ENCODE assay signal across 12 mouse cellular contexts in genomic region chr14:101503168-101503961, GRCm38 (mm10).
"Had no signal": no experiment of that assay in that cellular context is flagged by ENCODE, and none has a peak within 500 bp of the region (broad histone marks: within the 10 kb centered on the region; RNA-seq: fewer than 3 reads in every experiment).

No protein-coding gene starts in this region.

- H3K36me3 ChIP-seq: limb, embryonic 13.5 days; midbrain, embryonic 12.5 days had no signal

- H3K27ac ChIP-seq: limb, embryonic 13.5 days; liver, embryonic 14.5 days; midbrain, embryonic 12.5 days had no signal

- DNase-seq: kidney, adult 2 months; left cerebral cortex, postnatal 4 days; lung, adult 18-20 months; right cerebral cortex, adult 18-20 months; right cerebral cortex, postnatal 25 days; thymus, adult 18-20 months; thymus, postnatal 14 days had no signal

- H3K4me3 ChIP-seq: limb, embryonic 13.5 days; megakaryocyte, embryonic 14.5 days; midbrain, embryonic 12.5 days had no signal

- ATAC-seq: midbrain, embryonic 16.5 days had no signal

- H3K9me3 ChIP-seq: limb, embryonic 13.5 days; midbrain, embryonic 12.5 days had no signal

- H3K27me3 ChIP-seq: limb, embryonic 13.5 days; megakaryocyte, embryonic 14.5 days; midbrain, embryonic 12.5 days had no signal

- H3K9ac ChIP-seq: limb, embryonic 13.5 days; liver, embryonic 14.5 days; midbrain, embryonic 12.5 days had no signal

- H3K4me2 ChIP-seq: limb, embryonic 13.5 days; midbrain, embryonic 12.5 days had no signal
